Mouse (Mus musculus) liver, embryonic 16.5 days (tissue): ENCODE data around the gene Atp8a1. TPM values are rescaled to one million over a fixed set of nuclear protein-coding genes. Genes with fewer than 3 reads are reported as not detected.

Experiments
- ATAC-seq: fragments of 200-750 bp; cut with Nextera tagmentation; 2 replicates; pipeline ENCODE4 v1.8.0; 2017; ENCODE audit warnings: low read depth, mild to moderate bottlenecking, moderate number of reproducible peaks, moderate library complexity
- H3K27ac ChIP-seq: fragments of 300-500 bp; sonication (generic); 2 replicates; pipeline ENCODE4 v1.5.1; 2014; ENCODE audit warnings: mild to moderate bottlenecking, low read length
- H3K27me3 ChIP-seq: fragments of 300-500 bp; sonication (generic); 2 replicates; pipeline ENCODE4 v1.6.1; 2014; ENCODE audit warnings: low read depth, low read length, mixed read lengths; ENCODE audit not compliant: control insufficient read depth, insufficient read depth
- H3K36me3 ChIP-seq: fragments of 300-500 bp; sonication (generic); 2 replicates; pipeline ENCODE4 v1.6.1; 2014; ENCODE audit warnings: mild to moderate bottlenecking; ENCODE audit not compliant: control insufficient read depth, insufficient read depth
- H3K4me1 ChIP-seq: fragments of 300-500 bp; sonication (generic); 2 replicates; pipeline ENCODE4 v1.6.1; 2014; ENCODE audit warnings: low read depth, low read length, mixed read lengths; ENCODE audit not compliant: control insufficient read depth
- H3K4me2 ChIP-seq: fragments of 300-500 bp; sonication (generic); 2 replicates; pipeline ENCODE4 v1.6.1; 2014; ENCODE audit warnings: low read depth, low read length, mixed read lengths
- H3K4me3 ChIP-seq: fragments of 300-500 bp; sonication (generic); 2 replicates; pipeline ENCODE4 v1.5.1; 2014; ENCODE audit warnings: low read depth, mild to moderate bottlenecking, low read length
- H3K9ac ChIP-seq: fragments of 300-500 bp; sonication (generic); 2 replicates; pipeline ENCODE4 v1.6.1; 2014; ENCODE audit warnings: low read depth, low read length
- H3K9me3 ChIP-seq: fragments of 300-500 bp; sonication (generic); replicated peaks from 2 replicates; pipeline ENCODE4 v1.6.1; 2016; ENCODE audit warnings: low read length; ENCODE audit not compliant: control insufficient read depth
- WGBS: fragments of 180-500 bp; shearing (Covaris S2); extraction: QIAGEN DNeasy Blood & Tissue Kit; methylation state at CpG from one replicate; pipeline ENCODE4 v1.1.7; 2014; ENCODE audit not compliant: insufficient replicate concordance; 5-methylcytosine and 5-hydroxymethylcytosine counted together
- polyA plus RNA-seq: library from polyadenylated mRNA; unstranded; fragments of >200 nt; fragmentation: Nextera tagmentation; extraction: Ambion mirVana; gene quantifications from 2 replicates; pipeline ENCODE4 v1.2.1, GENCODE M21; 2015

Gene Atp8a1
- polyA plus RNA-seq, 1 experiment from 2014 or later = 40.9 TPM

DNA sequence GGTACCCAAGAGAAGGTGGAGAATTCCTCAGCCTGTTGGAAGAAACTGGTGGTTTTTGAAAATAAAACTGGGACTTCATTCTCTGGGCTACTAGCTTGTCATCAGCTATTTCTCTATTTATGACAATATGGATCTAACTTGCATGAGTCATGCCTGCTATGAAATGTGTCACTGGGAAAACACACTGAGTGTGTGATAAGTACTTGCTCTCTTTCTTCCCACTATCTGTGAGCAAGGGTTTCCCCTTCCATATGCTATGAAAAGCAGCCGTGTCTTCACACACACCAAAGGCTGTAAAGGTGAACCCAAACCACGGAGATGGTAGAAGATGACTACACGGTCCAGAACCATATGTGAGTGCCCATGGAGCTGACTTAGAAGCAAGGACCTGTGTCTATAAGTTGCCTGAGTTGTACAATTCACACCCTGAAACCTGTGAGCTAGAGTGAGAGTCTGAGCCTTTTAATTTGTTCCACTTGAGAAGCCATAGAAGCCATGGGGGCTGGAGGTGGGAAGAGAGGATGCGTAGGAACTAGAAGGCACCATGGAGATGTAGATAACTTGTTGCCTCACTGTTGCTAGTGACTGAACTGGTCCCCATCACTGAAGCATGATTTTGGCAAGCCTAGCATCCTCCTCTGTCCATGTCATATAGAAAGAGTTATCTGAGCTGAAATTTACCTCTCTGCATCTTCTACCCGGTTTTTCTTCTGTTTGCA, 203.5 kb downstream of the Atp8a1 start:
- WGBS = 81% methylated on average over 5 of the region's 5 CpGs
- H3K4me3 ChIP-seq = no peak overlapping the region
- H3K9me3 ChIP-seq = no peaks in the 10 kb centered on the region
- H3K27me3 ChIP-seq = no peaks in the 10 kb centered on the region
- H3K9ac ChIP-seq = no peak overlapping the region
- H3K4me2 ChIP-seq = no peak overlapping the region
- no peak for ATAC-seq
- peaks cover 22% of the 10 kb centered on the region for H3K36me3 ChIP-seq
- H3K4me1 ChIP-seq = no peaks in the 10 kb centered on the region
- H3K27ac ChIP-seq = no peak overlapping the region

DNA sequence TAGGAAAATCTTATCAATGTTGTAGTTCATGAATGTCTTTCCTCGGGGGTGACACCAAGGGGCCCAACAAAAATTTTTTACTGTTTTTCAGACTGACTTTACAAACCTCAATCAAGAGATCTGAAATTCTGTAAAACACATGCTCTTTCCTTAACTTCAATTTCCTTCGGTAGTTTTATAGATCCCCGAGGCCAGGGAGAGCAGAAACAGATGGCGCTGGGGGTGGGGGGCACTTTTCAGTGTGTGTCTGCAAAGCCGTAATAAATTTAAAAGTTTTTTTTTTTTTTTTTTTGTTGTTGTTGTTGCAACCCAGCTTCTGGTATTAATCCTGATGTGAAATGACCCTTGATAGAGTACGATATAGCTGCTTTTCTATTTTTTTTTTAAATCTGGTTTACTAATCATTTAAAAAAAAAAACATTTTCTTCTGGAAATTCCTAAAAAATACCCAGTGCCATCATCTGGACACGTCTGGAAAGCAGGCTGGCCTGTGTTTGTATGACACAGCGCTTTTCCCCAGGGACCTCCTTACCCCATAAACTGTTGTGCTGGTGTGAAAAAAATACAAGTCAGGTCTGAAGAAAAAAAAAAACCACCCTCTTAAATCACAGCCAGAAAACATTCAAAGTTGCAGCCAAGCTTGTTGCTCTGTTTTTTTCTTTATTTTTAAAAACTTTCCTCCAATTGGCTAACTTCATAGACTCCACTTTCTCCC, 205.7 kb downstream of the Atp8a1 start:
- Histone ChIP-seq H3K9ac (no peak overlapping the region), H3K4me1 (no peaks in the 10 kb centered on the region), H3K36me3 (peaks cover 15% of the 10 kb centered on the region), H3K4me3 (no peak overlapping the region), H3K27ac (no peak overlapping the region), H3K9me3 (no peaks in the 10 kb centered on the region), H3K4me2 (no peak overlapping the region), H3K27me3 (no peaks in the 10 kb centered on the region)
- ATAC-seq = no peak
- WGBS = 78% methylated on average over 8 of the region's 8 CpGs

DNA sequence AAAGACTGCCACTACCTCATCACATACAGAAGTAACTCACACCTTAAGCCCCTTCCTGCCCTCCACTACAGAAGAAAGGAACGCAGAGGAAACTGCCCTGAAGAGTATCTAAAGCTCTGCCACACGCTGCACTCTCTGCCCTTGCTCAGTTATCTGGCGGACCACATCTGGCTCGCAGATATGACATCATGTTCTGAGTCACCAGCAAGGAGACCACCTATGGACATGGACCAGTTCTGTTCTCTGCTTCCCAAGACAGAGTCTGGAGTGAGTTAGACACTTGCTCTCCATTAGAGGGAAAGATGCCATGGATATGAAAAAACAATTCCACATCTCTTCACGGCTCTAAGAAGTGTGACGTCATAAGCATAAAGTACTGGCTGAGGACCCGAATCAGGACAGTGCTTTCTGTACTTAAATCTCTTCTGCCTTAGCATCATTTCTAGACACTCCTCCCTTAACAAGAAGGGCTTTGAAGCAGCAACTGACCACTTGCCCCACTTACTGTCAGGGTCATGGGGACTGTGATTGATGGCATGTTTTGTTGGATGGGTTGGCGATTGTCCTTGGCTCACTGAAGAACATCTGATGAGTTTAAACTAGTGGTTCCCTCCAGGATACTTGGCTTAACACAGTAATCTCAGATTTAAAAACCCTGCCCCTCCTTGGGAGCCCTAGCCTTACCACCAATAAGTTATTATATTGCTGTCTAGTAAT, 206.5 kb downstream of the Atp8a1 start:
- no peaks in the 10 kb centered on the region for H3K4me1 ChIP-seq
- no peaks in the 10 kb centered on the region for H3K27me3 ChIP-seq
- H3K9ac ChIP-seq = no peak overlapping the region
- no peak overlapping the region for H3K4me2 ChIP-seq
- H3K27ac ChIP-seq = no peak overlapping the region
- no peak overlapping the region for H3K4me3 ChIP-seq
- peaks cover 7% of the 10 kb centered on the region for H3K36me3 ChIP-seq
- no peaks in the 10 kb centered on the region for H3K9me3 ChIP-seq
- 75% methylated on average over 8 of the region's 8 CpGs for WGBS
- no peak for ATAC-seq

DNA sequence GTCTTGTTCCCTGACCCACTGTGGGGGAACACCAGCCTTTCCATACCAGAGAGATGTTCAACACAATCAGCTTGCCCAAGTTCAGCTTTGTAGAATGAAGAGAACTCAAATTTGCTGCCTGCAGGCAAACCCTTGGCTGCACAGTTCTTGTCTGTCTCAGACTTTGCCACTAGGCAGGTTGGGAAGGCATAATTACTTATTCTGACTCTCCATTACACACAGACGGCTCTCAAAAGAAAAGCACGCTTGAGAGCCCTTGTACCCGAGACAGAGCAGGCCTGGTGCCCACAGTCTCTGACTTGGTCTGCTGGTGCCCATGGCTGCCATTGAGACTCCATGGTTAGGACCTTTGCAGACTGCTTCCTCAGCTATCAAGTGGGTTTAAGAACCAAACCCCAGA, 212.9 kb downstream of the Atp8a1 start:
- no peaks in the 10 kb centered on the region for H3K9me3 ChIP-seq
- H3K27ac ChIP-seq = no peak overlapping the region
- peaks cover 3% of the 10 kb centered on the region; the same call in 1 of the 2 replicates for H3K36me3 ChIP-seq
- H3K4me2 ChIP-seq = no peak overlapping the region
- ATAC-seq = no peak
- H3K9ac ChIP-seq = no peak overlapping the region
- H3K27me3 ChIP-seq = no peaks in the 10 kb centered on the region
- H3K4me1 ChIP-seq = no peaks in the 10 kb centered on the region
- no peak overlapping the region for H3K4me3 ChIP-seq
- 69% methylated on average over 3 of the region's 3 CpGs for WGBS

DNA sequence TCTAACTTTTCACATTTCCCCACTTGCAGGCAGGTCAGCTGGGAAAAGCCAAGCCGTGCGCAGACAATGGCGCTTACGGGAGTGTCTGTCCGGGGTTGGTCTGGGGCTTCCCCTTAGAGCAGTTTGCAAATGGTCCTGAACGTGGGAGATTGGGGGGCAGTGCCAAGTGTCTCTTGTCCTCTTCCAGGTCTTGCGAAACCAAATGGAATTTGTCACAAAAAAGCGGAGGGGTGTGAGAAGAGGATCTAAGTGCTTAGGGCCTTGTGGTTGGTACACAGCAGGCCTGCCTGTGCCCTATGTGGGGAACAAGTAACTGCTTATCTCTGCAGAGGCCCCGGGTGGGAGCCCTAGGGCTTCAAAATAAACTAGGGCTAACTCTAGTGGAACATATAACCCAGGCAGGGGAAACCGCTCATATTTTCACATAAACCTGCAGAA, 213.4 kb downstream of the Atp8a1 start:
- 51% methylated on average over 10 of the region's 10 CpGs for WGBS
- H3K4me2 ChIP-seq = no peak overlapping the region

DNA sequence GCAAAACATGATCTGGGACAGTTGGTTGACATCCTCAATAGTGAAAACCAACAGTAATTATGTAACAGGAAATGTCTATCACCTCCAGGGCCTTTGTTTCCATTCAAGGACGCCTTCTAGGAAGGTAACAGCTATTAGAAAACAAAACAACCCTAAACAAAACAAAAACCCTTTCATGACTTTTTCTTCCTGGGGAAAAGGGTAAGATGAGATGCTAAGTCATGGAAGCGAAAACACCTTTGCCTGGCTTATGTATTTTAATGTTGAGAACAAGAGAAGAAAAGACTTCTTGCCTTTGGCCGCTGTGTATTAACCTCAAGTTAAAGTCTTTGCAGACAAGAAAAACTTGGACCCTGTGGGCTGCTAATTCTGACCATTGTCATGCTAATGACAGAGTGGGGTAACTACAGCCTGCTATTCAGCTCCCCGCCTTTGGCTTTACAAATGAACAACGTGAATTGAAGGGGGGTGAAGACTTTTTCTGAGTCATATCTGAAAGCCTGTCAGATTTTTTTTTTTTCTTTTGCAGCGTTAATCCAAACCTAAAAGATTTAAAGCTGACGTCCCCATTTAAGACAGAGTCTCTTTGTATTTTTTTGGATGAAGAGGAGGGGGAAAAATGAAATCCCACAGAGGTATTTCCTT, 214.0 kb downstream of the Atp8a1 start:
- WGBS = 49% methylated on average over 7 of the region's 7 CpGs
- Histone ChIP-seq H3K9ac (no peak overlapping the region), H3K27me3 (no peaks in the 10 kb centered on the region), H3K4me3 (no peak overlapping the region), H3K4me1 (no peaks in the 10 kb centered on the region), H3K36me3 (peaks cover 3% of the 10 kb centered on the region; the same call in 1 of the 2 replicates), H3K9me3 (no peaks in the 10 kb centered on the region), H3K27ac (no peak overlapping the region), H3K4me2 (no peak overlapping the region)
- ATAC-seq = no peak

More for the DNA sequence above, 213.4 kb downstream of the Atp8a1 start:
- no peak for ATAC-seq
- H3K27me3 ChIP-seq = no peaks in the 10 kb centered on the region
- H3K4me3 ChIP-seq = no peak overlapping the region
- H3K9ac ChIP-seq = no peak overlapping the region
- no peaks in the 10 kb centered on the region for H3K9me3 ChIP-seq
- no peaks in the 10 kb centered on the region for H3K4me1 ChIP-seq
- peaks cover 3% of the 10 kb centered on the region; the same call in 1 of the 2 replicates for H3K36me3 ChIP-seq
- no peak overlapping the region for H3K27ac ChIP-seq

DNA sequence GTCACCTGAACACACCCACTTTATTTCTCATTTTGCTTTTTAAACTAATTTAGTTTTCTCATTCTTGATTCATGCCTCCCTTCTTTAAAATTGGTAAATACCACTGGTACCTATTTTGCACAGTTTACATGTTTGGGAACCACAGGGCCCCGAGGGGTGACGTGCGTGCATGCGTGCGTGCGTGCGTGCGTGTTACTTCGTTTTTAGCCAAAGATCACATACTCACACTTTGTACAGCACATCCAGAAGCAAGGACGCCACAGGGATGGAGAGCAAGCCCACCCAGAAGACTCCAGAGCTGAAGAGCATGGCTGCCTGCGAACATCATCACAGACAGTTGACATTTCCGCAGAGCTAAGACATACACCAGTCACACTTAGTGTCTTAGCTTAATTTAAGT, 216.0 kb downstream of the Atp8a1 start:
- Histone ChIP-seq H3K9ac (no peak overlapping the region), H3K4me3 (no peak overlapping the region), H3K4me2 (no peak overlapping the region), H3K36me3 (peaks cover 3% of the 10 kb centered on the region), H3K27ac (no peak overlapping the region), H3K4me1 (no peaks in the 10 kb centered on the region), H3K27me3 (no peaks in the 10 kb centered on the region), H3K9me3 (no peaks in the 10 kb centered on the region)
- ATAC-seq = no peak
- whole genome bisulfite sequencing = 92% methylated on average over 12 of the region's 12 CpGs

DNA sequence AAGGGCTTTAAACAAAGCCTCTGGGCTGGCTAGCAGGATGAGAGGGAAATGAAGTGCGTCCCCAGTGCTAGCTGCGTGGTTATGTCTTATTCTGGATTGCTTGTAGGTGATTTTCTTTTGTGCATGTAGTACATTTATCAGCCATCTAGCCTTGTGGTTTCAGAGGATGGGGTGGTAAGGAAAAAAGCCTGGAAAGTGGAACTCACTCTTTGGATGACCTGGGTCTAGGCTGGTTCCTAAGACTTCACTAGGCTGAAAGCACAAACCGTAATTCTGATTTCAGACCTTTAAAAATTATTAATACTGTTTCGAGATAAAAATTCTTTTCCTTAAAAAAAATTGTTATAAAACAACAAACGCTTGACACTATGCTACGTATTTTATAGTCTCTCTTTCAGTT, 217.4 kb downstream of the Atp8a1 start:
- Histone ChIP-seq H3K27ac (no peak overlapping the region), H3K9me3 (no peaks in the 10 kb centered on the region), H3K4me2 (no peak overlapping the region), H3K36me3 (peaks cover 3% of the 10 kb centered on the region), H3K27me3 (no peaks in the 10 kb centered on the region), H3K4me3 (no peak overlapping the region), H3K4me1 (no peaks in the 10 kb centered on the region), H3K9ac (no peak overlapping the region)
- no peak for ATAC-seq
- 83% methylated on average over 6 of the region's 6 CpGs for WGBS
